Mouse (Mus musculus): ENCODE results near the gene Prune2.

DNA sequence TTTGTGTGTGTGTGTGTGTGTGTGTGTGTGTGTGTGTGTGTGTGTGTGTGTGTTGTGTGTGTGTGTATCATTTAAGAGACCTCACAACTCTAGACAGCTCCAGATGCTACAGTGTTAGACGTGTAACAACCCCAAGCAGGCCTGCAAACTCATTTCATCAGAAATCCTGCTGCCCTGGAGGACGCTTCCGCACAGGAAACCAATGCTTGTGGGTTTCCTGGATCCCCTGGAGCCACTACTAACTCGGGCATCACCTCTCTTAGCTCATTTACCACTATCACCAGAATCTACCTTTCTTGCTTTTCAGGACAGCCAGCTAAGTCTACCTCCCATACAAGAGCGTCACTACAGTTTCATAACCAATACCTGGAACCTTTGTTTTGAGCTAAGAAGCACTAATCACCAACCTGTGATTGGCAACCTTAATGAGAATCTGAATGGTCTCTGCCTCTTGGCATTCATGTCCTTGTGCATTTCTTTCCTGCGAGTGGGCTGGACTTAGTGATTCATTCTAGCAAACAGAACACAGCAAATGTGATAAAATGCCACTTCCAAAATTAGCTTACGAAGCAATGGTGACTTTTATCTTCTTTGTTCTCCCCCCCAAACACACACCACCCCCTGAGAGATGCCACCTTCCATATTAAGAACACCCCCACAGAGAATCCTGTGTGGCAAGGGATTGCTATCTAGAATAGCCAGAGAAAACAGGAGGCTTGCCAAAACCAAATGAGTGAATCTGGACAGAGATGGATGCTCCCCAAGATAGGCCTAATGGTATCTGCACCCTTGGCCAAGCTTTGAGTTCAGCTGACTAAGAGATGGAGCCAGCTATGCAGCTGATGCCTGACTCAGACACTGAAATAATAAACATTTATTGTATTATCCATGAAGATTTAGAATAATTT lies 284.5 kb downstream of the Prune2 start:
- TF ChIP-seq POLR2A (IDR thresholded peaks at IDR 0.05; ENCODE audit: insufficient read depth, low read depth, low read length) = no peak
- no peak for TF ChIP-seq CTCF (IDR thresholded peaks at IDR 0.05)
